Mouse (Mus musculus): ENCODE data around the gene Gabarapl1.

DNA sequence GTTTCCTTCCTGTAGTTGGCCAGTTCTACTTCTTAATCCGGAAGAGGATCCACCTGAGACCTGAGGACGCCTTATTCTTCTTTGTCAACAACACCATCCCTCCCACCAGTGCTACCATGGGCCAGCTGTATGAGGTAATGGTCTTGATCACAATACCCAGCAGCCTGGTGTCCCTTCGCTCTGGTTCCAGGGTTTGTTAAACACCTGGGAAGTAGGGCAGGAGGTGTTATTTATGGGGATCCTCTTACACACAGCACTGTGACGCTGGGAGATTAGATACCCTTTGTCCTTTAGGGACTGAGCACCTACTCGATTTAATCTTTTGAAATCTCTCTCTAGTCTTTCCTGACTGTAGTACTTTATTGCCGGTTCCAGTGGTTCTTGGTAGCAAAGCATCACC, 5.6 kb downstream of the Gabarapl1 start:
- no peak for TF ChIP-seq TAL1 (IDR thresholded peaks at IDR 0.05; ENCODE audit: low read length)
- no peak for TF ChIP-seq GATA1 (IDR thresholded peaks at IDR 0.05; ENCODE audit: low read length)
